Mouse (Mus musculus) intestine, embryonic 14.5 days (tissue): ENCODE results near the gene Plaa. TPM values are rescaled to one million over a fixed set of nuclear protein-coding genes. Genes with fewer than 3 reads are reported as not detected.

Experiments
- ATAC-seq: fragments of 200-750 bp; cut with Nextera tagmentation; replicated peaks from 2 replicates; pipeline ENCODE4 v1.8.0; 2017; ENCODE audit warnings: low read depth, moderate number of reproducible peaks, moderate TSS enrichment, moderate library complexity; ENCODE audit not compliant: low FRiP score, low TSS enrichment
- DNase-seq: peaks from one replicate; pipeline ENCODE4 v3.0.0-alpha.2; 2018; ENCODE audit warnings: low spot score
- H3K27ac ChIP-seq: fragments of 300-500 bp; sonication (generic); 2 replicates; pipeline ENCODE4 v1.5.1; 2014; ENCODE audit warnings: low read depth, mild to moderate bottlenecking, control low read depth
- H3K27me3 ChIP-seq: fragments of 300-500 bp; sonication (generic); replicated peaks from 2 replicates; pipeline ENCODE4 v1.6.1; 2014; ENCODE audit warnings: low read length, control low read depth; ENCODE audit not compliant: control insufficient read depth, insufficient read depth
- H3K36me3 ChIP-seq: fragments of 300-500 bp; sonication (generic); 2 replicates; pipeline ENCODE4 v1.6.1; 2014; ENCODE audit warnings: low read length, control low read depth; ENCODE audit not compliant: control insufficient read depth, insufficient read depth
- H3K4me1 ChIP-seq: fragments of 300-500 bp; sonication (generic); replicated peaks from 2 replicates; pipeline ENCODE4 v1.6.1; 2014; ENCODE audit warnings: low read length, control low read depth, mixed read lengths; ENCODE audit not compliant: control insufficient read depth, insufficient read depth
- H3K4me2 ChIP-seq: fragments of 300-500 bp; sonication (generic); 2 replicates; pipeline ENCODE4 v1.6.1; 2014; ENCODE audit warnings: low read length
- H3K4me3 ChIP-seq: fragments of 300-500 bp; sonication (generic); 2 replicates; pipeline ENCODE4 v1.5.1; 2014; ENCODE audit warnings: low read depth, low read length, control low read depth, mixed read lengths
- H3K9ac ChIP-seq: fragments of 300-500 bp; sonication (generic); 2 replicates; pipeline ENCODE4 v1.6.1; 2014; ENCODE audit warnings: mild to moderate bottlenecking, low read length
- H3K9me3 ChIP-seq: fragments of 300-500 bp; sonication (generic); 2 replicates; pipeline ENCODE4 v1.6.1; 2016; ENCODE audit warnings: low read length, control low read depth; ENCODE audit not compliant: control insufficient read depth
- WGBS: fragments of 180-500 bp; shearing (Covaris S2); extraction: QIAGEN DNeasy Blood & Tissue Kit; methylation state at CpG from one replicate; pipeline ENCODE4 v1.1.7; 2014; 5-methylcytosine and 5-hydroxymethylcytosine counted together
- polyA plus RNA-seq: library from polyadenylated mRNA; unstranded; fragments of >200 nt; fragmentation: Nextera tagmentation; extraction: Ambion mirVana; gene quantifications from 2 replicates; pipeline ENCODE4 v1.2.1, GENCODE M21; 2014

The Plaa gene
- polyA plus RNA-seq, 1 experiment from 2014 or later = 63.9 TPM

- Histone ChIP-seq H3K27me3 (no peaks in the 10 kb centered on the region), H3K9ac (no peak overlapping the region), H3K4me3 (no peak overlapping the region), H3K36me3 (peaks cover 7% of the 10 kb centered on the region; the same call in 1 of the 2 replicates), H3K27ac (no peak overlapping the region), H3K4me2 (no peak overlapping the region), H3K9me3 (no peaks in the 10 kb centered on the region), H3K4me1 (no peaks in the 10 kb centered on the region)
- 69% methylated on average over 7 of the region's 7 CpGs for WGBS
- no peak for ATAC-seq
- DNase-seq = no peak
Observed at GRCm38 (mm10) chr4:94561954-94562648, 40.9 kb downstream of the Plaa start.

GRCm38 (mm10) chr4:94560316-94560715 is 42.7 kb downstream of the Plaa start:
- ATAC-seq (no peak), DNase-seq (no peak)
- peaks cover 6% of the 10 kb centered on the region for H3K4me1 ChIP-seq
- no peaks in the 10 kb centered on the region for H3K9me3 ChIP-seq
- H3K4me2 ChIP-seq = no peak overlapping the region
- no peaks in the 10 kb centered on the region for H3K27me3 ChIP-seq
- 92% methylated on average over 1 of the region's 1 CpGs for WGBS
- no peak overlapping the region for H3K4me3 ChIP-seq
- no peaks in the 10 kb centered on the region for H3K36me3 ChIP-seq
- no peak overlapping the region for H3K27ac ChIP-seq
- H3K9ac ChIP-seq = no peak overlapping the region

- Histone ChIP-seq H3K4me1 (peaks cover 10% of the 10 kb centered on the region), H3K36me3 (no peaks in the 10 kb centered on the region), H3K9me3 (no peaks in the 10 kb centered on the region), H3K4me3 (no peak overlapping the region), H3K9ac (no peak overlapping the region), H3K27me3 (no peaks in the 10 kb centered on the region), H3K4me2 (no peak overlapping the region), H3K27ac (no peak overlapping the region)
- DNase-seq (no peak), ATAC-seq (no peak)
- 75% methylated on average over 2 of the region's 2 CpGs for WGBS
Observed at GRCm38 (mm10) chr4:94559266-94559665, 43.8 kb downstream of the Plaa start.

GRCm38 (mm10) chr4:94557145-94557544 is 45.9 kb downstream of the Plaa start:
- H3K9me3 ChIP-seq = no peaks in the 10 kb centered on the region
- H3K36me3 ChIP-seq = no peaks in the 10 kb centered on the region
- H3K9ac ChIP-seq = no peak overlapping the region; the same call in 1 of the 2 replicates
- peak overlapping the region; percentile 46 for H3K4me2 ChIP-seq
- DNase-seq (peak; percentile 55), ATAC-seq (no peak; the same call in none of the 2 replicates)
- no peak overlapping the region for H3K27ac ChIP-seq
- H3K27me3 ChIP-seq = no peaks in the 10 kb centered on the region
- peaks cover 10% of the 10 kb centered on the region for H3K4me1 ChIP-seq
- H3K4me3 ChIP-seq = peak overlapping the region; percentile 90
- 80% methylated on average over 7 of the region's 7 CpGs for WGBS

- Histone ChIP-seq H3K4me2 (peak within 1 kb of the TSS; percentile 75), H3K36me3 (no peaks in the 10 kb centered on the region), H3K27ac (peak within 1 kb of the TSS; percentile 82), H3K4me3 (peak within 1 kb of the TSS; percentile 90), H3K9me3 (no peaks in the 10 kb centered on the region), H3K27me3 (no peaks in the 10 kb centered on the region), H3K4me1 (peaks cover 10% of the 10 kb centered on the region), H3K9ac (peak within 1 kb of the TSS; percentile 90)
- DNase-seq = peak; percentile 100
- 2% methylated on average over 73 of the region's 83 CpGs for WGBS
- peak; percentile 97 for ATAC-seq
Observed at GRCm38 (mm10) chr4:94556265-94557054, 46.6 kb downstream of the Plaa start, which contains the start of the genes Gm10306 and Caap1. TSS of gene Gm10306 (plus strand) at chr4:94556546. TSS of gene Caap1 (minus strand) at chr4:94556796.

- ATAC-seq (no peak), DNase-seq (no peak)
- WGBS = 93% methylated on average over 5 of the region's 5 CpGs
- Histone ChIP-seq H3K9ac (no peak overlapping the region), H3K27me3 (no peaks in the 10 kb centered on the region), H3K4me2 (peak overlapping the region; percentile 75), H3K27ac (no peak overlapping the region), H3K36me3 (0 out of 2 replicates have a peak, but pooled peaks cover 3% of the 10 kb centered on the region), H3K4me3 (no peak overlapping the region), H3K4me1 (peaks cover 10% of the 10 kb centered on the region), H3K9me3 (no peaks in the 10 kb centered on the region)
Observed at GRCm38 (mm10) chr4:94554955-94555494, 48.0 kb downstream of the Plaa start.

- WGBS = 81% methylated on average over 7 of the region's 7 CpGs
- H3K9ac ChIP-seq = no peak overlapping the region
- H3K4me1 ChIP-seq = no peaks in the 10 kb centered on the region
- no peak overlapping the region for H3K4me2 ChIP-seq
- ATAC-seq (no peak), DNase-seq (no peak)
- H3K9me3 ChIP-seq = no peaks in the 10 kb centered on the region
- H3K36me3 ChIP-seq = peaks cover 56% of the 10 kb centered on the region
- no peaks in the 10 kb centered on the region for H3K27me3 ChIP-seq
- H3K27ac ChIP-seq = no peak overlapping the region
- H3K4me3 ChIP-seq = no peak overlapping the region
Observed at GRCm38 (mm10) chr4:94544321-94544720, 58.7 kb downstream of the Plaa start.

- WGBS = 94% methylated on average over 4 of the region's 4 CpGs
- Histone ChIP-seq H3K27me3 (no peaks in the 10 kb centered on the region), H3K9me3 (no peaks in the 10 kb centered on the region), H3K36me3 (peaks cover 51% of the 10 kb centered on the region), H3K4me3 (no peak overlapping the region), H3K4me1 (no peaks in the 10 kb centered on the region), H3K4me2 (no peak overlapping the region), H3K9ac (no peak overlapping the region), H3K27ac (no peak overlapping the region)
- DNase-seq (no peak), ATAC-seq (no peak)
Observed at GRCm38 (mm10) chr4:94543041-94543440, 60.0 kb downstream of the Plaa start.
